Mouse (Mus musculus): ENCODE measurements around the gene Rabgap1l.

Rabgap1l gene

GRCm38 (mm10) chr1:160318057-160318725, 474.8 kb downstream of the Rabgap1l start:
- DNase-seq (ENCODE audit: low spot score in 2 of 2): no peak

GRCm38 (mm10) chr1:160316239-160316638, 476.8 kb downstream of the Rabgap1l start:
- no peak for DNase-seq (ENCODE audit: low spot score in 2 of 2)

GRCm38 (mm10) chr1:160312658-160313057, 480.4 kb downstream of the Rabgap1l start:
- no peak for DNase-seq (ENCODE audit: low spot score in 2 of 2)

- no peak for DNase-seq (ENCODE audit: low spot score in 2 of 2)
Measured at GRCm38 (mm10) chr1:160311861-160312260, 481.1 kb downstream of the Rabgap1l start.

GRCm38 (mm10) chr1:160309951-160310350, 483.1 kb downstream of the Rabgap1l start:
- no peak for DNase-seq (ENCODE audit: low spot score in 2 of 2)

GRCm38 (mm10) chr1:160308996-160309395, 484.0 kb downstream of the Rabgap1l start:
- peak; percentile 61 to 62 for DNase-seq (ENCODE audit: low spot score in 2 of 2)

- DNase-seq (ENCODE audit: low spot score in 2 of 2): no peak
Measured at GRCm38 (mm10) chr1:160308498-160308897, 484.5 kb downstream of the Rabgap1l start.

- DNase-seq (ENCODE audit: low spot score in 2 of 2): peak; percentile 67
Measured at GRCm38 (mm10) chr1:160306866-160307616, 486.0 kb downstream of the Rabgap1l start.

- DNase-seq (ENCODE audit: low spot score in 2 of 2): peak; percentile 47 to 48
Measured at GRCm38 (mm10) chr1:160306336-160306735, 486.7 kb downstream of the Rabgap1l start.

GRCm38 (mm10) chr1:160305826-160306225, 487.2 kb downstream of the Rabgap1l start:
- no peak for DNase-seq (ENCODE audit: low spot score in 2 of 2)

GRCm38 (mm10) chr1:160304969-160305498, 488.0 kb downstream of the Rabgap1l start:
- no peak for DNase-seq (ENCODE audit: low spot score in 2 of 2)

GRCm38 (mm10) chr1:160302268-160302667, 490.7 kb downstream of the Rabgap1l start:
- no peak for DNase-seq (ENCODE audit: low spot score in 2 of 2)

- no peak for DNase-seq (ENCODE audit: low spot score in 2 of 2)
Measured at GRCm38 (mm10) chr1:160301156-160301555, 491.9 kb downstream of the Rabgap1l start.

- no peak for DNase-seq (ENCODE audit: low spot score in 2 of 2)
Measured at GRCm38 (mm10) chr1:160300704-160301103, 492.3 kb downstream of the Rabgap1l start.

GRCm38 (mm10) chr1:160299979-160300378, 493.0 kb downstream of the Rabgap1l start:
- DNase-seq (ENCODE audit: low spot score in 2 of 2): no peak

GRCm38 (mm10) chr1:160298893-160299292, 494.1 kb downstream of the Rabgap1l start:
- no peak for DNase-seq (ENCODE audit: low spot score in 2 of 2)

GRCm38 (mm10) chr1:160297701-160298100, 495.3 kb downstream of the Rabgap1l start:
- DNase-seq (ENCODE audit: low spot score in 2 of 2): no peak

GRCm38 (mm10) chr1:160295323-160295722, 497.7 kb downstream of the Rabgap1l start:
- no peak for DNase-seq (ENCODE audit: low spot score in 2 of 2)

GRCm38 (mm10) chr1:160293488-160293887, 499.5 kb downstream of the Rabgap1l start:
- DNase-seq (ENCODE audit: low spot score in 2 of 2): no peak

GRCm38 (mm10) chr1:160292058-160292457, 501.0 kb downstream of the Rabgap1l start:
- DNase-seq (ENCODE audit: low spot score in 2 of 2): no peak

- DNase-seq (ENCODE audit: low spot score in 2 of 2): peak in 1 of 2 experiments; percentile 20
Measured at GRCm38 (mm10) chr1:160290242-160290641, 502.8 kb downstream of the Rabgap1l start.

- DNase-seq (ENCODE audit: low spot score in 2 of 2): no peak
Measured at GRCm38 (mm10) chr1:160287058-160287645, 505.9 kb downstream of the Rabgap1l start.

All from thymus, postnatal 10 days (tissue).